In genomic region chr3:157934301-157934823, GRCm38 (mm10) we compare ENCODE assay signal across 14 mouse cellular contexts. TPM values are rescaled to one million over a fixed set of nuclear protein-coding genes. Genes with fewer than 3 reads are reported as not detected.
"Had no signal": no experiment of that assay in that cellular context is flagged by ENCODE, and none has a peak within 500 bp of the region (broad histone marks: within the 10 kb centered on the region; RNA-seq: fewer than 3 reads in every experiment).

No protein-coding gene starts in this region.

- H3K9ac ChIP-seq: liver, embryonic 13.5 days; lung, embryonic 14.5 days; midbrain, embryonic 12.5 days; midbrain, embryonic 15.5 days had no signal

- H3K4me1 ChIP-seq: midbrain, embryonic 12.5 days; midbrain, embryonic 15.5 days had no signal

- H3K27ac ChIP-seq: kidney, postnatal 0 days; layer of hippocampus, adult 2 months; left cerebral cortex, adult 2 months; liver, embryonic 13.5 days; macrophage; midbrain, embryonic 12.5 days; midbrain, embryonic 15.5 days had no signal

- H3K9me3 ChIP-seq: liver, embryonic 13.5 days; midbrain, embryonic 12.5 days; midbrain, embryonic 15.5 days had no signal

- ATAC-seq: lung, postnatal 0 days; midbrain, embryonic 15.5 days had no signal

- DNase-seq: kidney, postnatal 25 days; layer of hippocampus, adult 9-11 months; layer of hippocampus, postnatal 36 days; liver, embryonic 13.5 days; lung, embryonic 14.5 days; thymus, adult 18-20 months; thymus, postnatal 36 days had no signal

- H3K36me3 ChIP-seq: liver, embryonic 13.5 days; midbrain, embryonic 12.5 days; midbrain, embryonic 15.5 days had no signal

- H3K27me3 ChIP-seq: midbrain, embryonic 12.5 days; midbrain, embryonic 15.5 days had no signal

- H3K4me3 ChIP-seq: layer of hippocampus, adult 2 months; left cerebral cortex, adult 2 months; liver, embryonic 13.5 days; midbrain, embryonic 12.5 days; midbrain, embryonic 15.5 days had no signal

RNA-seq across cellular contexts. Expression of gene Cth, which starts 9.5 kb away (rescaled TPM):
- polyA plus RNA-seq: macrophage had no signal
